Mouse (Mus musculus) thymus, adult 2 months (tissue): ENCODE data around the gene Trim14. TPM values are rescaled to one million over a fixed set of nuclear protein-coding genes. Genes with fewer than 3 reads are reported as not detected.

Experiments used
- DNase-seq: peaks from one replicate; pipeline ENCODE4 v3.0.0; 2021
- H3K27ac ChIP-seq: fragments of 200-500 bp; 2 replicates; pipeline ENCODE4 v1.5.1; 2012; ENCODE audit warnings: low read length, control low read depth; ENCODE audit not compliant: control insufficient read depth, insufficient read depth
- H3K27me3 ChIP-seq: fragments of 200-500 bp; 2 replicates; pipeline ENCODE4 v1.6.1; 2012; ENCODE audit warnings: mild to moderate bottlenecking, low read length, moderate library complexity, mixed read lengths; ENCODE audit not compliant: control insufficient read depth, insufficient read depth
- H3K36me3 ChIP-seq: fragments of 200-500 bp; 2 replicates; pipeline ENCODE4 v1.6.1; 2012; ENCODE audit warnings: mild to moderate bottlenecking, low read length, moderate library complexity; ENCODE audit not compliant: control insufficient read depth, insufficient read depth
- H3K4me1 ChIP-seq: fragments of 200-500 bp; replicated peaks from 2 replicates; pipeline ENCODE4 v1.6.1; 2012; ENCODE audit warnings: low read length; ENCODE audit not compliant: control insufficient read depth, insufficient read depth
- H3K4me3 ChIP-seq: fragments of 200-500 bp; 2 replicates; pipeline ENCODE4 v1.5.1; 2012; ENCODE audit warnings: mild to moderate bottlenecking, low read length, control low read depth, moderate library complexity; ENCODE audit not compliant: control insufficient read depth, insufficient read depth
- CTCF ChIP-seq: fragments of 200-500 bp; IDR thresholded peaks from 2 replicates; pipeline ENCODE4 v1.5.1; 2012; ENCODE audit warnings: mild to moderate bottlenecking, control low read depth, low read length, moderate library complexity, borderline replicate concordance; ENCODE audit not compliant: control insufficient read depth, poor library complexity, insufficient read depth; ENCODE audit errors: extremely low read depth
- POLR2A ChIP-seq: fragments of 200-500 bp; IDR thresholded peaks from 2 replicates; pipeline ENCODE4 v1.6.1; 2012; ENCODE audit warnings: mild to moderate bottlenecking, low read length, control low read depth, moderate library complexity; ENCODE audit not compliant: control insufficient read depth, poor library complexity, insufficient read depth; ENCODE audit errors: extremely low read depth
- WGBS: fragments of 180-500 bp; shearing (Covaris S2); methylation state at CpG from one replicate; pipeline ENCODE4 v1.1.7; 2018; 5-methylcytosine and 5-hydroxymethylcytosine counted together
- polyA plus RNA-seq: library from polyadenylated mRNA; depleted of rRNA; stranded (reverse); fragments of >200 nt; gene quantifications from 2 replicates; pipeline ENCODE4 v1.2.3, GENCODE M21; 2012

The Trim14 gene
- polyA plus RNA-seq, 1 experiment: 27.3 TPM

DNA sequence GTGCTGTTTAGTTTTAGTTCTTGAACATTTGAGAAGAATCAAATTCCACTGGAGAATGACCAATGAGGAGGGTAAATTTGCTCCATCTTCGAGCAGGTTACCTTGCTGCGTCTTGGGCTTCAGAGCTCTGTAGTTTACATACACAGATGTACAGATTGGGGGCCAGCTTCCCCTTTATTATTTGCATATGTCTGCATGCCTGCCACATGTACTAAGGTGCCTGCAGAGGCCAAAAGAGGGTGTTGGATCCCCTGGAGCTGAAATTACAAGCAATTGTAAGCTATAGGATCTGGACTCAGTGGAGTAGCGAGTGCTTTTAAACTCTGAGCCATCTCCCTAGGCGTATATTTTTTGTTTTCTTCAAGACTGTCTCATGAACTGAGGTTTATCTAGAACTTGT is 79.2 kb downstream of the Trim14 start:
- Histone ChIP-seq H3K27ac (no peak overlapping the region), H3K4me1 (peaks cover 23% of the 10 kb centered on the region), H3K27me3 (no peaks in the 10 kb centered on the region), H3K36me3 (peaks cover 18% of the 10 kb centered on the region), H3K4me3 (no peak overlapping the region)
- 72% methylated on average over 4 of the region's 4 CpGs for WGBS
- TF ChIP-seq CTCF: no peak
- no peak for TF ChIP-seq POLR2A
- no peak for DNase-seq

DNA sequence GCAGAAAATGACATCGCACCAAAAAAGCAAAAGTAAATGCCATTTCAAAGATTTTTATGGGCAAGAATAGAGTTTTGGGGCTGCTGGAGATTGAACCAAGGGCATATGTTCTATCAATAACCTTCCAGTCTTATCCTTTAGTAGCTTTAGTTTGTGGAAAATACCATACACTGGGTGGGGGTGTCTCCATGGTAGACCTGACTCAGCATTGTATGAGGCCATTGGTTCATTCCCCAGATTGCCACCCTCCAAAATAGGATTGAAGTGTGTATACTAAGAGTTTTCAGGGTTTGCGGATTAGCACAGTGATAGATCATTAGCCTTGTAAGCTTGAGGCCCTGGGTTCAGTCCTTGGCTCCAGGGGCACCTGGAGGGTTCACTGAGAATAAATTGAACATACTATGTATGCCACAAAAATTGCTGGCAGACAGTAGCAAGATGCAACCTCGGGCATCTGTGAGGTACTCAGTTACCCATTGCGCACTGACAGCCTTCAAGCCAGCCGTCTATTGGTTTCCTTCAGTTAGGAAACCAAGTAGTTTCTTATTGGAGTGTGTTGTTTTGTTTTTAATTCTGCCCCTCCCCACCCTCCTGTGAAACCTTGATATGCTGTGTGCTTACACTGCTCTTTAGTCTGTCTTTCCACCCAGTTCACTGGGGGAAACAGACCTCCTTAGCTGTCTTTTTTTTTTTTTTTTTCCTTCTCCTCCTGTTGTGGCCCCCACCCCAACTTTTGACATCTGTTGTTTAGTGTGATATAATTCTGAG is 81.7 kb downstream of the Trim14 start:
- WGBS: 36% methylated on average over 5 of the region's 5 CpGs
- no peak for DNase-seq
- TF ChIP-seq POLR2A (no peak), CTCF (no peak)
- Histone ChIP-seq H3K27ac (peak overlapping the region; percentile 83), H3K4me3 (no peak overlapping the region), H3K27me3 (no peaks in the 10 kb centered on the region), H3K4me1 (peaks cover 26% of the 10 kb centered on the region), H3K36me3 (no peaks in the 10 kb centered on the region; the same call in 1 of the 2 replicates)

DNA sequence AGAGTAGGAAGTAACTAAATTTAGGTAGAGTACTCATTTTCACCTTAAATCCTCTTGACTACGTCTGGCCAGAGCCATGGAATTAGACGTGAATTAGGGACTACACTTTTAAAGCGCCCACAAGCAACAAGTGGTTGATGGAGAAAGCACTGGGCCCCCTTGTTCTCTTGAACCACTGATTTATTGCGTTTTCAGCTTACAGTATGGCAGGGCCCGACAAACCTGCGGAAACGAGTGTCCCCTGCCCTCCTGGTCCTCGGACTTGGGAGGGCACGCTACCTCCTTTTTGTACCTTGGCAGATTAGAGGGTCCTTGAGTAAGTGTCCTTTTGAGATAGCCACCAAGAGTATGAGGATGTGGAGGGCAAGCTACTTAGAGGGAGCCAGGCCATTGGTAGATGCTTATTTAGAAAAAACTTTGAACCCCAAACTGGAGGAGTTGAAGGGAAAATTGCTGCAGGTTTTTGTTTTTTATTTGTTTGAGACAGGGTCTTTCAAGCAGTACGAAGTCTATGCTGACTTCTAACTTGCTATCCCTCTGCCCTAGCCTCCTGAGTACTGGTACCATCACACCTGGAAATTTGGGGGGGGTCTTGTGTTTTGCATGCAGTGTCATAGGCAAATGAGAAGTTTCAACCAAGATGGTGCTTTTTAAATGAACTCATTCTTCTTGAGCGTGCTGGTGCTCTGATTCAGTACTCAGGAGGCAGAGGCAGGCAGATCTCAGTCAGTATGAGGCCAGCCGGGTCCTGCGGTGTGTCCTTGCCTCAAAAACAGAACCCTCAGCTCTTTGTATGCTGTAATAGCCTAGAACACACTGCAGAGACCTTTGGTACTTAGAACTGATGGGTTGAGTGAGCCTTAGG is 82.9 kb downstream of the Trim14 start:
- Histone ChIP-seq H3K27ac (peak overlapping the region; percentile 91), H3K36me3 (no peaks in the 10 kb centered on the region; the same call in 1 of the 2 replicates), H3K4me3 (peak overlapping the region; percentile 100), H3K4me1 (peaks cover 37% of the 10 kb centered on the region), H3K27me3 (no peaks in the 10 kb centered on the region)
- TF ChIP-seq CTCF: no peak
- no peak for TF ChIP-seq POLR2A
- DNase-seq: peak; percentile 19
- WGBS: 17% methylated on average over 13 of the region's 13 CpGs

DNA sequence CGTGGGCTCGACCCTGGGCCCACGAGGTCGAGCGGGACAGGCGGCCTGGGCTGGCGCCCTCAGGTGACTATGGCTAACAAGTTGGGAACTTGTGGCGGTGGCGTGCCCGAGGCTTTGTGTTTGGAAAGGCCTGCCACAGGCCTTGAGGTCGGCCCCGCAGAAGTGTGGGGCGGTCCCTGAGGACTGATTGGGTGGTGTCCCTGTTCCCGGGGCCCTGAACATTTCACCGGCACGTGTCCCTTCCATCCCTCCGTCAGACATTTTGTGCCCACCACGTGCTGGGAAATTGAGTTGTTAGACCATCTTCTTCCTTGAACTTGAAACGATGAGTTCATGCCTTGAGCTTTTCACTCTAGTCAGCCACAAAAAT is 83.5 kb downstream of the Trim14 start:
- Histone ChIP-seq H3K27ac (peak overlapping the region; percentile 91), H3K27me3 (no peaks in the 10 kb centered on the region), H3K4me3 (peak overlapping the region; percentile 100), H3K36me3 (no peaks in the 10 kb centered on the region; the same call in 1 of the 2 replicates), H3K4me1 (peaks cover 42% of the 10 kb centered on the region)
- DNase-seq: peak; percentile 57
- WGBS: under 1% methylated on average over 19 of the region's 19 CpGs
- no peak for TF ChIP-seq CTCF
- TF ChIP-seq POLR2A: no peak

DNA sequence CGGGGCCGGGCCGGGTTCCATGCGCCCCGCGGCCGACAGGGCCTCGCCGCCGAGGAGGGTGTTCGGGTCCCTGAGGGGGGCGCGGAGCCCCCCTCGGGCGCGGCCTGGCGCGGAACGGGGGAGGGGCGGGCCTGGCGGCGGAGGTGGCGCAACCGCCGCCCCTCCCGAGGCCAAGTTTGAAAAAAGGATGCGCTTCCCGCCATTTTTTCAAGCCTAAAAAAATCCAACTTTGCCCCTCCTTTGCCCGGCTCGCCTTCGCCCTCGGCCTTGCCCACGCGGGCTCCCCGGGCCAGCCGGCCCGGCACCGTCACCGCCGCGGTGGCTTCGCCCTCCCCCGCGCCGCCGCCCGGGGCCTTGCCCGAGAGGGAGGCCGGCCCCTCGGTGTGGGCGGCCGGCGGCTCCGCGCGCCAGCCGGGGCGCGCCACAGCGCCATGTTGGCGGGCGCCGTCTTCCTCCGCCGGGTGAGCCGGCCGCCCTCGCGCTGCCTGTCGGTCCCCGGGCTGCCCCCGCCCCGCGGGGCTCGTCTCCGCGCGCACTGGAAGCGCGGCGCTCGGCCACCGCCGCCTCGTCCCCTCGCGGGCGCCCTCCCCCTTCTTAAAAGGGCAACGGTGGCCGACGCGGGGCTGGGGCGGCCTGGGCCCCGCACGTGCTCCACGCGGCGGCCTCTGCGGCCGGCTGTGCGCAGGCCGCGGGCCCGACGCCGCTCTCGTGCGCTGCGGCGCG is 84.0 kb downstream of the Trim14 start:
- Histone ChIP-seq H3K27ac (peak overlapping the region; percentile 91), H3K4me1 (peaks cover 43% of the 10 kb centered on the region), H3K4me3 (peak overlapping the region; percentile 100), H3K27me3 (no peaks in the 10 kb centered on the region), H3K36me3 (no peaks in the 10 kb centered on the region; the same call in 1 of the 2 replicates)
- WGBS: under 1% methylated on average over 106 of the region's 111 CpGs
- peak; percentile 72 for DNase-seq
- TF ChIP-seq POLR2A (0 out of 2 replicates have a peak, but pooled peaks have one; percentile 23), CTCF (no peak)
